Mouse (Mus musculus) cerebellum, adult 2 months (tissue): ENCODE results near the gene Cers1.

Source experiments
- CTCF ChIP-seq: fragments of 200-500 bp; IDR thresholded peaks from 2 replicates; pipeline ENCODE4 v1.5.1; 2011; ENCODE audit warnings: low read depth, mild to moderate bottlenecking, control low read depth, low read length, moderate library complexity, borderline replicate concordance; ENCODE audit not compliant: insufficient read depth
- POLR2A ChIP-seq: fragments of 200-500 bp; IDR thresholded peaks from 2 replicates; pipeline ENCODE4 v1.6.1; 2011; ENCODE audit warnings: low read length, control low read depth, borderline replicate concordance; ENCODE audit not compliant: insufficient read depth

DNA sequence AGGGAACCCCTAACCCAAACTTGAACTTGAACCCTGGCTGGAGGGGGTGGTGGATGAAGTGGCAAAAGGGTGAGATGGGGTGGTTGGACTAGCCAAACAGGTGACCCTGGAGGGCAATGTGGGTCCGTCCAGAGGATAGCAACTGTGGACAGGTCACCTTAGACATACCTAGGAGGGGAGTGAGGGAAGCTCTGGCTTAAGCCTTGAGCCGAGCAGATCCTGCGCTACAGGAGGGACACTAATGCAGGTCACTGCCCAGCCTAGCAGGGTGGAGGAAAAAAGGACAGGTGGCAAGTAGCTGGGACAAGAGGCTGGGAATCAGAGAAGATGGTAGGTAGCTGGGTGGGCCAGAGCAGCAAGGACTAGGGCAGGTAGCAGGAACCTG lies 36.4 kb downstream of the Cers1 start:
- no peak for TF ChIP-seq CTCF
- no peak for TF ChIP-seq POLR2A
